Mouse (Mus musculus) kidney, embryonic 16.5 days (tissue): ENCODE data around the gene Cys1. TPM values are rescaled to one million over a fixed set of nuclear protein-coding genes. Genes with fewer than 3 reads are reported as not detected.

ENCODE experiments used
- ATAC-seq: fragments of 200-750 bp; cut with Nextera tagmentation; 2 replicates; pipeline ENCODE4 v1.8.0; 2017; ENCODE audit warnings: moderate TSS enrichment; ENCODE audit not compliant: low FRiP score, low TSS enrichment
- H3K27ac ChIP-seq: fragments of 300-500 bp; sonication (generic); 2 replicates; pipeline ENCODE4 v1.5.1; 2014; ENCODE audit warnings: low read length
- H3K27me3 ChIP-seq: fragments of 300-500 bp; sonication (generic); 2 replicates; pipeline ENCODE4 v1.6.1; 2014; ENCODE audit warnings: low read length, control low read depth, mixed read lengths; ENCODE audit not compliant: insufficient read depth
- H3K36me3 ChIP-seq: fragments of 300-500 bp; sonication (generic); 2 replicates; pipeline ENCODE4 v1.6.1; 2014; ENCODE audit warnings: low read length, control low read depth, mixed read lengths; ENCODE audit not compliant: insufficient read depth
- H3K4me1 ChIP-seq: fragments of 300-500 bp; sonication (generic); 2 replicates; pipeline ENCODE4 v1.6.1; 2014; ENCODE audit warnings: low read length, control low read depth, mixed read lengths; ENCODE audit not compliant: insufficient read depth
- H3K4me2 ChIP-seq: fragments of 300-500 bp; sonication (generic); replicated peaks from 2 replicates; pipeline ENCODE4 v1.6.1; 2014; ENCODE audit warnings: low read depth, low read length
- H3K4me3 ChIP-seq: fragments of 300-500 bp; sonication (generic); 2 replicates; pipeline ENCODE4 v1.5.1; 2014; ENCODE audit warnings: mild to moderate bottlenecking, low read length
- H3K9ac ChIP-seq: fragments of 300-500 bp; sonication (generic); replicated peaks from 2 replicates; pipeline ENCODE4 v1.6.1; 2014; ENCODE audit warnings: low read length
- H3K9me3 ChIP-seq: fragments of 300-500 bp; sonication (generic); 2 replicates; pipeline ENCODE4 v1.6.1; 2016; ENCODE audit warnings: low read length, control low read depth
- WGBS: fragments of 180-500 bp; shearing (Covaris S2); extraction: QIAGEN DNeasy Blood & Tissue Kit; methylation state at CpG from one replicate; pipeline ENCODE4 v1.1.7; 2014; 5-methylcytosine and 5-hydroxymethylcytosine counted together
- polyA plus RNA-seq: library from polyadenylated mRNA; unstranded; fragments of >200 nt; fragmentation: Nextera tagmentation; extraction: Ambion mirVana; gene quantifications from 2 replicates; pipeline ENCODE4 v1.2.1, GENCODE M21; 2015

The Cys1 gene
- polyA plus RNA-seq, 1 experiment from 2014 or later: 11.1 TPM

- no peak overlapping the region for H3K4me3 ChIP-seq
- H3K27ac ChIP-seq: no peak overlapping the region
- no peaks in the 10 kb centered on the region for H3K9me3 ChIP-seq
- no peaks in the 10 kb centered on the region for H3K4me1 ChIP-seq
- H3K36me3 ChIP-seq: no peaks in the 10 kb centered on the region
- no peak overlapping the region for H3K4me2 ChIP-seq
- H3K9ac ChIP-seq: no peak overlapping the region
- no peak for ATAC-seq
- no peaks in the 10 kb centered on the region for H3K27me3 ChIP-seq
- 50% methylated on average over 10 of the region's 10 CpGs for WGBS
Measured at GRCm38 (mm10) chr12:24699578-24699977, 18.0 kb upstream of the Cys1 start.

- WGBS: 53% methylated on average over 3 of the region's 3 CpGs
- Histone ChIP-seq H3K4me1 (no peaks in the 10 kb centered on the region), H3K9ac (no peak overlapping the region)
Measured at GRCm38 (mm10) chr12:24698514-24698913, 16.9 kb upstream of the Cys1 start.

GRCm38 (mm10) chr12:24697484-24698204 lies 16.0 kb upstream of the Cys1 start:
- Histone ChIP-seq H3K27me3 (no peaks in the 10 kb centered on the region), H3K27ac (no peak overlapping the region), H3K4me1 (no peaks in the 10 kb centered on the region), H3K9me3 (no peaks in the 10 kb centered on the region), H3K36me3 (no peaks in the 10 kb centered on the region), H3K9ac (no peak overlapping the region), H3K4me2 (no peak overlapping the region), H3K4me3 (no peak overlapping the region)
- ATAC-seq: peak; percentile 50
- WGBS: 60% methylated on average over 8 of the region's 8 CpGs

More at GRCm38 (mm10) chr12:24698514-24698913, 16.9 kb upstream of the Cys1 start:
- no peak for ATAC-seq
- Histone ChIP-seq H3K36me3 (no peaks in the 10 kb centered on the region), H3K27me3 (no peaks in the 10 kb centered on the region), H3K27ac (no peak overlapping the region), H3K4me2 (no peak overlapping the region), H3K4me3 (no peak overlapping the region), H3K9me3 (no peaks in the 10 kb centered on the region)

GRCm38 (mm10) chr12:24696500-24697483 lies 15.2 kb upstream of the Cys1 start:
- no peak overlapping the region for H3K4me3 ChIP-seq
- ATAC-seq: peak; percentile 90
- H3K27me3 ChIP-seq: no peaks in the 10 kb centered on the region
- no peak overlapping the region for H3K9ac ChIP-seq
- H3K4me1 ChIP-seq: no peaks in the 10 kb centered on the region
- WGBS: 37% methylated on average over 16 of the region's 16 CpGs
- H3K27ac ChIP-seq: no peak overlapping the region
- H3K36me3 ChIP-seq: no peaks in the 10 kb centered on the region
- no peak overlapping the region for H3K4me2 ChIP-seq
- no peaks in the 10 kb centered on the region for H3K9me3 ChIP-seq

- peak overlapping the region; percentile 43; the same call in 1 of the 2 replicates for H3K27ac ChIP-seq
Measured at GRCm38 (mm10) chr12:24690351-24690750, 8.7 kb upstream of the Cys1 start.

GRCm38 (mm10) chr12:24686696-24687346 lies 5.2 kb upstream of the Cys1 start:
- Histone ChIP-seq H3K27ac (peak overlapping the region; percentile 96), H3K4me1 (peaks cover 27% of the 10 kb centered on the region), H3K27me3 (peaks cover 6% of the 10 kb centered on the region; the same call in 1 of the 2 replicates), H3K36me3 (no peaks in the 10 kb centered on the region), H3K9me3 (no peaks in the 10 kb centered on the region), H3K4me3 (no peak overlapping the region), H3K4me2 (no peak overlapping the region), H3K9ac (no peak overlapping the region)
- no peak; the same call in 1 of the 2 replicates for ATAC-seq
- WGBS: 60% methylated on average over 11 of the region's 11 CpGs

More at GRCm38 (mm10) chr12:24690351-24690750, 8.7 kb upstream of the Cys1 start:
- peak; percentile 21; the same call in 1 of the 2 replicates for ATAC-seq
- Histone ChIP-seq H3K4me2 (no peak overlapping the region), H3K27me3 (no peaks in the 10 kb centered on the region), H3K4me1 (peaks cover 12% of the 10 kb centered on the region), H3K9ac (no peak overlapping the region), H3K4me3 (no peak overlapping the region), H3K9me3 (no peaks in the 10 kb centered on the region), H3K36me3 (no peaks in the 10 kb centered on the region)
- WGBS: 52% methylated on average over 3 of the region's 3 CpGs

GRCm38 (mm10) chr12:24686038-24686695 lies 4.6 kb upstream of the Cys1 start:
- Histone ChIP-seq H3K27ac (peak overlapping the region; percentile 96), H3K4me2 (peak overlapping the region; percentile 29; the same call in 1 of the 2 replicates), H3K36me3 (no peaks in the 10 kb centered on the region), H3K9me3 (no peaks in the 10 kb centered on the region), H3K27me3 (peaks cover 11% of the 10 kb centered on the region; the same call in 1 of the 2 replicates), H3K9ac (0 out of 2 replicates have a peak overlapping the region, but pooled peaks have one; percentile 9), H3K4me1 (peaks cover 33% of the 10 kb centered on the region), H3K4me3 (no peak overlapping the region)
- WGBS: 50% methylated on average over 6 of the region's 6 CpGs
- peak; percentile 90 for ATAC-seq

GRCm38 (mm10) chr12:24683461-24683860 lies 1.8 kb upstream of the Cys1 start:
- Histone ChIP-seq H3K4me1 (peaks cover 42% of the 10 kb centered on the region), H3K27ac (peak overlapping the region; percentile 86), H3K4me2 (0 out of 2 replicates have a peak overlapping the region, but pooled peaks have one; percentile 23), H3K4me3 (no peak overlapping the region), H3K27me3 (peaks cover 11% of the 10 kb centered on the region; the same call in 1 of the 2 replicates), H3K36me3 (no peaks in the 10 kb centered on the region), H3K9me3 (no peaks in the 10 kb centered on the region), H3K9ac (no peak overlapping the region)
- ATAC-seq: no peak
- WGBS: 71% methylated on average over 7 of the region's 7 CpGs

GRCm38 (mm10) chr12:24682563-24682962 lies 950 bp upstream of the Cys1 start:
- 37% methylated on average over 8 of the region's 8 CpGs for WGBS
- Histone ChIP-seq H3K9me3 (no peaks in the 10 kb centered on the region), H3K27me3 (peaks cover 11% of the 10 kb centered on the region; the same call in 1 of the 2 replicates), H3K27ac (peak overlapping the region; percentile 86), H3K9ac (peak overlapping the region; percentile 8), H3K4me3 (no peak overlapping the region; the same call in 1 of the 2 replicates), H3K36me3 (no peaks in the 10 kb centered on the region), H3K4me1 (peaks cover 42% of the 10 kb centered on the region), H3K4me2 (peak overlapping the region; percentile 92)
- ATAC-seq: no peak
